Mouse (Mus musculus) cortical plate, adult 2 months (tissue): ENCODE results near the gene Prkcz.
A peak's percentile ranks its signal among the peaks of the same experiment; 100 is the strongest.

Source experiments
- CTCF ChIP-seq: fragments of 200-500 bp; IDR thresholded peaks from 2 replicates; pipeline ENCODE4 v1.5.1; 2011; ENCODE audit warnings: mild to moderate bottlenecking, control low read depth, low read length; ENCODE audit not compliant: insufficient read depth; ENCODE audit errors: extremely low read depth
- POLR2A ChIP-seq: fragments of 200-500 bp; IDR thresholded peaks from 2 replicates; pipeline ENCODE4 v1.6.1; 2011; ENCODE audit warnings: mild to moderate bottlenecking, low read length, control low read depth; ENCODE audit not compliant: insufficient read depth; ENCODE audit errors: extremely low read depth

DNA sequence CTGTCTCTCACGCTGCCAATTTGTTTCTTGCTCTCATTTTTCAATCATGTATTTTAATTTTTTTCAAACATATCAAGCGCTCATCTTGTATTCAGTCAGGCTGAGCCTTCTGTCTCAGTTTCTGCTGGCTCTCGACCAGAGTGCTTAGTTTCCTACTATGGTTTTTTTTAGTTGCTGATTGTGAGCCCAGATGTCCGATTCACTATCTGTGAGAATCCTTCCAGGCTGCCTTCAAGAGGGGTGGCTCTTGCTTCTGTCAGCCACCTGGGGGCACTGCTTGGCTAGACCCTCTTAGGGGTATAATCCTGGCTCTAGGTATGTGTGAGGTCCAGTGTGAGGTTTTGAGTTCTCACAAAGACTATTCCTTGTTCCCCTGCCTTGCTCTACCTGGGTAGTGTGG is 65.2 kb downstream of the Prkcz start:
- TF ChIP-seq CTCF (peak; percentile 38), POLR2A (no peak)
